26 mouse cellular contexts compared by ENCODE assay signal in genomic region chr1:121483091-121483490, GRCm38 (mm10). TPM values are rescaled to one million over a fixed set of nuclear protein-coding genes. Genes with fewer than 3 reads are reported as not detected.
DNase-seq lines count a peak whose midpoint lies in the region; ATAC-seq and TF ChIP-seq lines count a peak whose summit lies in the region.
"Had no signal": no experiment of that assay in that cellular context is flagged by ENCODE, and none has a peak within 500 bp of the region (broad histone marks: within the 10 kb centered on the region; RNA-seq: fewer than 3 reads in every experiment).

No protein-coding gene starts in this region.

- POLR2A ChIA-PET in Patski (lab: Charles Lee) = interaction anchor here (1.2 kb wide), 1 partner anchor 9 kb away, joined by 3 read pairs; no protein-coding TSS in a partner anchor

- DNase-seq in 3134 (ENCODE audit: extremely low read depth, insufficient read length, low spot score) (peak; percentile 70), 416B (ENCODE audit: low read depth) (peak; percentile 74), Patski (ENCODE audit: low read depth, low spot score) (peak; percentile 83)
- peak; percentile 37 for DNase-seq in adrenal gland, postnatal 25 days
- no peak for DNase-seq in left cerebral cortex, adult 2 months (ENCODE audit: extremely low spot score in 1 of 2, low spot score in 2 of 2)
- no peak for DNase-seq in cerebellum, postnatal 14 days
- DNase-seq: cerebellum, adult 11 months; cerebellum, adult 9-11 months; gastrocnemius, postnatal 10 days; heart, postnatal 10 days; kidney, adult 11 months; kidney, postnatal 4 days; liver, postnatal 0 days had no signal

- no peaks in the 10 kb centered on the region for H3K9me3 ChIP-seq in liver, embryonic 12.5 days (replicated peaks)
- H3K9me3 ChIP-seq: embryonic facial prominence, embryonic 10.5 days; midbrain, embryonic 10.5 days; neural tube, embryonic 13.5 days had no signal

- H3K27ac ChIP-seq in liver, embryonic 12.5 days = no peak overlapping the region
- no peak overlapping the region for H3K27ac ChIP-seq in left cerebral cortex, adult 2 months
- H3K27ac ChIP-seq: embryonic facial prominence, embryonic 10.5 days; midbrain, embryonic 10.5 days; neural tube, embryonic 13.5 days; stomach, postnatal 0 days had no signal

- CTCF ChIA-PET in Patski (lab: Charles Lee) = interaction anchor here (1.2 kb wide), 1 partner anchor 43 kb away, joined by 3 read pairs; no protein-coding TSS in a partner anchor

- H3K4me3 ChIP-seq in liver, embryonic 12.5 days = no peak overlapping the region
- H3K4me3 ChIP-seq in left cerebral cortex, adult 2 months = no peak overlapping the region
- H3K4me3 ChIP-seq: embryonic facial prominence, embryonic 10.5 days; heart, embryonic 12.5 days; midbrain, embryonic 10.5 days; myocyte; neural tube, embryonic 13.5 days had no signal

- H3K36me3 ChIP-seq in liver, embryonic 12.5 days = peaks cover 71% of the 10 kb centered on the region

- H3K9ac ChIP-seq in liver, embryonic 12.5 days = no peak overlapping the region
- H3K9ac ChIP-seq: heart, embryonic 12.5 days; liver, postnatal 0 days; neural tube, embryonic 13.5 days had no signal

- H3K4me1 ChIP-seq in liver, embryonic 12.5 days = no peaks in the 10 kb centered on the region
- H3K4me1 ChIP-seq: embryonic facial prominence, embryonic 10.5 days; heart, embryonic 12.5 days; midbrain, embryonic 10.5 days; neural tube, embryonic 13.5 days had no signal

- H3K4me2 ChIP-seq in liver, embryonic 12.5 days = no peak overlapping the region
- H3K4me2 ChIP-seq: heart, embryonic 12.5 days; neural tube, embryonic 13.5 days had no signal

- TF ChIP-seq CTCF in Patski (IDR thresholded peaks at IDR 0.05) = no peak
- no peak for TF ChIP-seq CTCF in left cerebral cortex, adult 2 months (IDR thresholded peaks at IDR 0.05)

- intact Hi-C loops in left cerebral cortex, adult 2 months (cut with DNase I) = no loop called here

- in situ Hi-C loops in Patski (cut with MboI; ENCODE audit: low pct_unique_long_range_greater_than_20kb) = no loop called here

- ATAC-seq in Patski = peak; percentile 98
- ATAC-seq in liver, embryonic 12.5 days = no peak
- ATAC-seq: forebrain, embryonic 16.5 days; liver, postnatal 0 days; lung, postnatal 0 days; midbrain, embryonic 16.5 days had no signal

- H3K27me3 ChIP-seq in Patski = no peaks in the 10 kb centered on the region
- H3K27me3 ChIP-seq in liver, embryonic 12.5 days (replicated peaks) = no peaks in the 10 kb centered on the region
- H3K27me3 ChIP-seq: heart, embryonic 12.5 days; neural tube, embryonic 13.5 days had no signal

- 74% methylated on average over 4 of the region's 4 CpGs for WGBS in liver, embryonic 12.5 days (ENCODE audit: insufficient replicate concordance)

RNA-seq across cellular contexts. Expression of gene Htr5b, which starts 45.2 kb away (rescaled TPM):
- not detected for polyA plus RNA-seq in Patski (2021)
- total RNA-seq in adrenal gland, postnatal 25 days (2021) = not detected in 2 replicates
- 0.08 TPM in 1 of 2 replicates, not detected in the other for polyA plus RNA-seq in liver, embryonic 12.5 days (2016; fragmentation: Nextera tagmentation; extraction: Ambion mirVana)
- total RNA-seq in left cerebral cortex, adult 2 months (2021) = 1 to 10 TPM; 2.1 to 3.2 TPM
- total RNA-seq: adrenal gland, adult 18-20 months; gastrocnemius, postnatal 10 days; granulocyte monocyte progenitor cell, adult 5-6 weeks; heart, postnatal 10 days; liver, adult 2 months had no signal
- polyA plus RNA-seq: liver, adult 2 months; liver, postnatal 0 days; lung, postnatal 0 days; myocyte had no signal

RNA-seq across cellular contexts. Expression of gene Ccdc93, which starts 52.2 kb away (rescaled TPM):
- 22.0 TPM for polyA plus RNA-seq in Patski (2021)
- total RNA-seq in adrenal gland, postnatal 25 days (2021) = 22.7 and 25.6 TPM in 2 replicates
- polyA plus RNA-seq in liver, embryonic 12.5 days (2016; fragmentation: Nextera tagmentation; extraction: Ambion mirVana) = 5.7 and 6.1 TPM in 2 replicates
- 10 to 100 TPM; 23.4 to 28.5 TPM for total RNA-seq in left cerebral cortex, adult 2 months (2021)

Comparison
In these comparisons a context has a peak if more than half of its experiments do, and no peak if none do; other contexts are left out.
1. DNase-seq: peak in 3134 (single experiment), 416B (single experiment), Patski (single experiment) and adrenal gland, postnatal 25 days (single experiment); none in left cerebral cortex, adult 2 months (0 of 2) and cerebellum, postnatal 14 days (0 of 2).